Mouse (Mus musculus): ENCODE measurements around the gene Rubcn. TPM values are rescaled to one million over a fixed set of nuclear protein-coding genes. Genes with fewer than 3 reads are reported as not detected.
"Not testable (repeated sequence)": the region's sequence is repeated elsewhere in the genome, so short reads cannot be mapped to it uniquely, and the experiment has no call there.

Gene Rubcn
- polyA plus RNA-seq, 1 experiment from 2014 or later = 16.0 TPM

GRCm38 (mm10) chr16:32896126-32896525 lies 18.6 kb upstream of the Rubcn start:
- H3K36me3 ChIP-seq = peaks cover 73% of the 10 kb centered on the region
- ATAC-seq (ENCODE audit: insufficient number of reproducible peaks, insufficient read depth, low FRiP score, low TSS enrichment, low read depth) = no peak

GRCm38 (mm10) chr16:32889881-32890280 lies 12.3 kb upstream of the Rubcn start:
- Histone ChIP-seq H3K36me3 (peaks cover 70% of the 10 kb centered on the region), H3K27ac (no peak overlapping the region), H3K9me3 (no peaks in the 10 kb centered on the region), H3K4me2 (no peak overlapping the region), H3K9ac (no peak overlapping the region), H3K4me1 (no peaks in the 10 kb centered on the region), H3K4me3 (no peak overlapping the region), H3K27me3 (no peaks in the 10 kb centered on the region)
- ATAC-seq (ENCODE audit: insufficient number of reproducible peaks, insufficient read depth, low FRiP score, low TSS enrichment, low read depth) = no peak
- 44% methylated on average over 2 of the region's 2 CpGs for WGBS

More at GRCm38 (mm10) chr16:32896126-32896525, 18.6 kb upstream of the Rubcn start:
- no peaks in the 10 kb centered on the region for H3K4me1 ChIP-seq
- no peaks in the 10 kb centered on the region for H3K9me3 ChIP-seq
- no peaks in the 10 kb centered on the region for H3K27me3 ChIP-seq
- H3K4me3 ChIP-seq = no peak overlapping the region
- H3K9ac ChIP-seq = no peak overlapping the region
- no peak overlapping the region for H3K27ac ChIP-seq
- H3K4me2 ChIP-seq = no peak overlapping the region

- Histone ChIP-seq H3K36me3 (peaks cover 55% of the 10 kb centered on the region), H3K4me1 (no peaks in the 10 kb centered on the region), H3K27ac (no peak overlapping the region), H3K4me3 (no peak overlapping the region), H3K9me3 (no peaks in the 10 kb centered on the region), H3K9ac (no peak overlapping the region), H3K4me2 (no peak overlapping the region), H3K27me3 (no peaks in the 10 kb centered on the region)
- WGBS = 85% methylated on average over 7 of the region's 7 CpGs
- ATAC-seq (ENCODE audit: insufficient number of reproducible peaks, insufficient read depth, low FRiP score, low TSS enrichment, low read depth) = no peak
These were observed 10.4 kb upstream of the Rubcn start for GRCm38 (mm10) chr16:32887996-32888395.

- 89% methylated on average over 7 of the region's 7 CpGs for WGBS
- no peak overlapping the region for H3K4me3 ChIP-seq
- no peak overlapping the region for H3K27ac ChIP-seq
These were observed 4.0 kb upstream of the Rubcn start for GRCm38 (mm10) chr16:32881538-32881937.

GRCm38 (mm10) chr16:32878972-32879926 lies 1.7 kb upstream of the Rubcn start:
- 0 out of 2 replicates have a peak, but pooled peaks cover 6% of the 10 kb centered on the region for H3K36me3 ChIP-seq
- H3K27me3 ChIP-seq = no peaks in the 10 kb centered on the region
- no peak for ATAC-seq (ENCODE audit: insufficient number of reproducible peaks, insufficient read depth, low FRiP score, low TSS enrichment, low read depth)
- WGBS = 88% methylated on average over 14 of the region's 14 CpGs
- peak overlapping the region; percentile 93; the same call in 1 of the 2 replicates for H3K9ac ChIP-seq
- H3K4me1 ChIP-seq = peaks cover 14% of the 10 kb centered on the region
- peak overlapping the region; percentile 78 for H3K4me2 ChIP-seq
- H3K27ac ChIP-seq = no peak overlapping the region
- peak overlapping the region; percentile 81 for H3K4me3 ChIP-seq
- no peaks in the 10 kb centered on the region for H3K9me3 ChIP-seq

More at GRCm38 (mm10) chr16:32881538-32881937, 4.0 kb upstream of the Rubcn start:
- H3K36me3 ChIP-seq = peaks cover 15% of the 10 kb centered on the region; the same call in 1 of the 2 replicates
- no peaks in the 10 kb centered on the region for H3K9me3 ChIP-seq
- no peak overlapping the region for H3K9ac ChIP-seq
- H3K4me1 ChIP-seq = peaks cover 11% of the 10 kb centered on the region
- no peak overlapping the region for H3K4me2 ChIP-seq
- no peaks in the 10 kb centered on the region for H3K27me3 ChIP-seq
- ATAC-seq (ENCODE audit: insufficient number of reproducible peaks, insufficient read depth, low FRiP score, low TSS enrichment, low read depth) = no peak

GRCm38 (mm10) chr16:32878157-32878598 lies 612 bp upstream of the Rubcn start:
- Histone ChIP-seq H3K9me3 (no peaks in the 10 kb centered on the region), H3K4me2 (peak overlapping the region; percentile 78), H3K4me1 (peaks cover 14% of the 10 kb centered on the region), H3K27me3 (no peaks in the 10 kb centered on the region), H3K36me3 (0 out of 2 replicates have a peak, but pooled peaks cover 6% of the 10 kb centered on the region), H3K9ac (peak overlapping the region; percentile 93), H3K27ac (peak overlapping the region; percentile 87; the same call in 1 of the 2 replicates), H3K4me3 (peak overlapping the region; percentile 81)
- ATAC-seq (ENCODE audit: insufficient number of reproducible peaks, insufficient read depth, low FRiP score, low TSS enrichment, low read depth) = peak; percentile 45; the same call in 1 of the 2 replicates
- WGBS = 1% methylated on average over 33 of the region's 34 CpGs

GRCm38 (mm10) chr16:32876831-32877230 lies 735 bp downstream of the Rubcn start:
- Histone ChIP-seq H3K4me2 (peak overlapping the region; percentile 78), H3K4me1 (peaks cover 14% of the 10 kb centered on the region), H3K36me3 (0 out of 2 replicates have a peak, but pooled peaks cover 6% of the 10 kb centered on the region), H3K27me3 (no peaks in the 10 kb centered on the region), H3K9me3 (no peaks in the 10 kb centered on the region), H3K9ac (peak overlapping the region; percentile 93), H3K27ac (peak overlapping the region; percentile 87; the same call in 1 of the 2 replicates), H3K4me3 (peak overlapping the region; percentile 81)
- 24% methylated on average over 9 of the region's 9 CpGs for WGBS
- ATAC-seq (ENCODE audit: insufficient number of reproducible peaks, insufficient read depth, low FRiP score, low TSS enrichment, low read depth) = no peak

GRCm38 (mm10) chr16:32875847-32876246 lies 1.7 kb downstream of the Rubcn start:
- no peak for ATAC-seq (ENCODE audit: insufficient number of reproducible peaks, insufficient read depth, low FRiP score, low TSS enrichment, low read depth)
- Histone ChIP-seq H3K9me3 (no peaks in the 10 kb centered on the region), H3K4me3 (no peak overlapping the region), H3K9ac (no peak overlapping the region; the same call in 1 of the 2 replicates), H3K27me3 (no peaks in the 10 kb centered on the region), H3K4me1 (peaks cover 14% of the 10 kb centered on the region), H3K27ac (no peak overlapping the region), H3K4me2 (no peak overlapping the region), H3K36me3 (0 out of 2 replicates have a peak, but pooled peaks cover 6% of the 10 kb centered on the region)
- WGBS = 92% methylated on average over 3 of the region's 3 CpGs

GRCm38 (mm10) chr16:32875281-32875680 lies 2.3 kb downstream of the Rubcn start:
- not testable (repeated sequence) for H3K36me3 ChIP-seq; ATAC-seq (ENCODE audit: insufficient number of reproducible peaks, insufficient read depth, low FRiP score, low TSS enrichment, low read depth)
- 52% methylated on average over 1 of the region's 1 CpGs for WGBS

GRCm38 (mm10) chr16:32873366-32873765 lies 4.2 kb downstream of the Rubcn start:
- WGBS = 52% methylated on average over 3 of the region's 3 CpGs
- H3K9me3 ChIP-seq = no peaks in the 10 kb centered on the region
- no peak overlapping the region for H3K9ac ChIP-seq
- H3K4me2 ChIP-seq = no peak overlapping the region
- H3K4me1 ChIP-seq = peaks cover 8% of the 10 kb centered on the region; the same call in 1 of the 2 replicates
- no peak overlapping the region for H3K4me3 ChIP-seq
- H3K36me3 ChIP-seq = no peaks in the 10 kb centered on the region
- H3K27me3 ChIP-seq = no peaks in the 10 kb centered on the region
- no peak for ATAC-seq (ENCODE audit: insufficient number of reproducible peaks, insufficient read depth, low FRiP score, low TSS enrichment, low read depth)
- H3K27ac ChIP-seq = no peak overlapping the region

More at GRCm38 (mm10) chr16:32875281-32875680, 2.3 kb downstream of the Rubcn start:
- H3K4me3 ChIP-seq, H3K9ac ChIP-seq, H3K9me3 ChIP-seq, H3K4me2 ChIP-seq, H3K27ac ChIP-seq, H3K27me3 ChIP-seq: not testable (repeated sequence)
- H3K4me1 ChIP-seq = peaks cover 14% of the 10 kb centered on the region

- Histone ChIP-seq H3K9ac (no peak overlapping the region), H3K4me3 (no peak overlapping the region), H3K9me3 (no peaks in the 10 kb centered on the region), H3K27me3 (no peaks in the 10 kb centered on the region), H3K4me2 (no peak overlapping the region), H3K27ac (no peak overlapping the region), H3K4me1 (peaks cover 14% of the 10 kb centered on the region), H3K36me3 (no peaks in the 10 kb centered on the region)
- 57% methylated on average over 5 of the region's 5 CpGs for WGBS
- no peak for ATAC-seq (ENCODE audit: insufficient number of reproducible peaks, insufficient read depth, low FRiP score, low TSS enrichment, low read depth)
These were observed 7.3 kb downstream of the Rubcn start for GRCm38 (mm10) chr16:32870231-32870630.

All from embryonic facial prominence, embryonic 13.5 days (tissue).